Mouse (Mus musculus) cortical plate, adult 2 months (tissue): ENCODE measurements at regions not wholly inside any gene's neighbourhood (a gene's known extent, or its start where the extent isn't known, plus 50 kb on each side); places are given as distances from the start of the nearest gene placed in this dataset.

ENCODE experiments used
- H3K27ac ChIP-seq: fragments of 200-500 bp; 2 replicates; pipeline ENCODE4 v1.5.1; 2012; ENCODE audit warnings: low read length, control low read depth, inconsistent platforms; ENCODE audit not compliant: insufficient read depth
- H3K4me1 ChIP-seq: fragments of 200-500 bp; 2 replicates; pipeline ENCODE4 v1.6.1; 2011; ENCODE audit warnings: low read length; ENCODE audit not compliant: control insufficient read depth, insufficient read depth
- H3K4me3 ChIP-seq: fragments of 200-500 bp; 2 replicates; pipeline ENCODE4 v1.5.1; 2011; ENCODE audit warnings: mild to moderate bottlenecking, low read length, control low read depth; ENCODE audit not compliant: insufficient read depth
- CTCF ChIP-seq: fragments of 200-500 bp; IDR thresholded peaks from 2 replicates; pipeline ENCODE4 v1.5.1; 2011; ENCODE audit warnings: mild to moderate bottlenecking, control low read depth, low read length; ENCODE audit not compliant: insufficient read depth; ENCODE audit errors: extremely low read depth
- POLR2A ChIP-seq: fragments of 200-500 bp; IDR thresholded peaks from 2 replicates; pipeline ENCODE4 v1.6.1; 2011; ENCODE audit warnings: mild to moderate bottlenecking, low read length, control low read depth; ENCODE audit not compliant: insufficient read depth; ENCODE audit errors: extremely low read depth

GRCm38 (mm10) chr4:24154418-24154817, 341.8 kb upstream of the Mms22l start:
- no peaks in the 10 kb centered on the region; the same call in 1 of the 2 replicates for H3K4me1 ChIP-seq
- H3K4me3 ChIP-seq, result no peak overlapping the region
- TF ChIP-seq POLR2A, result no peak
- TF ChIP-seq CTCF, result peak; percentile 93
- no peak overlapping the region for H3K27ac ChIP-seq

GRCm38 (mm10) chr4:24173750-24174149, 322.5 kb upstream of the Mms22l start:
- Histone ChIP-seq H3K4me3 (no peak overlapping the region), H3K4me1 (no peaks in the 10 kb centered on the region), H3K27ac (no peak overlapping the region)
- no peak for TF ChIP-seq CTCF
- TF ChIP-seq POLR2A, result no peak

- TF ChIP-seq POLR2A (no peak), CTCF (no peak)
- H3K4me1 ChIP-seq, result no peaks in the 10 kb centered on the region
- H3K27ac ChIP-seq, result no peak overlapping the region; the same call in 1 of the 2 replicates
- no peak overlapping the region for H3K4me3 ChIP-seq
Observed at GRCm38 (mm10) chr4:24213262-24214036, 282.8 kb upstream of the Mms22l start.

- no peak for TF ChIP-seq CTCF
- TF ChIP-seq POLR2A, result no peak
- Histone ChIP-seq H3K4me1 (no peaks in the 10 kb centered on the region), H3K4me3 (no peak overlapping the region), H3K27ac (no peak overlapping the region)
Observed at GRCm38 (mm10) chr4:24214037-24214362, 282.3 kb upstream of the Mms22l start.

- Histone ChIP-seq H3K4me1 (no peaks in the 10 kb centered on the region), H3K4me3 (no peak overlapping the region), H3K27ac (no peak overlapping the region)
- no peak for TF ChIP-seq POLR2A
- no peak for TF ChIP-seq CTCF
Observed at GRCm38 (mm10) chr4:24218383-24218934, 277.8 kb upstream of the Mms22l start.

GRCm38 (mm10) chr4:24219074-24219497, 277.2 kb upstream of the Mms22l start:
- no peaks in the 10 kb centered on the region for H3K4me1 ChIP-seq
- TF ChIP-seq POLR2A, result no peak
- no peak for TF ChIP-seq CTCF
- no peak overlapping the region for H3K27ac ChIP-seq
- H3K4me3 ChIP-seq, result no peak overlapping the region

- H3K4me1 ChIP-seq, result no peaks in the 10 kb centered on the region
- H3K27ac ChIP-seq, result no peak overlapping the region
- H3K4me3 ChIP-seq, result no peak overlapping the region
- TF ChIP-seq CTCF (no peak), POLR2A (no peak)
Observed at GRCm38 (mm10) chr4:24219583-24219982, 276.7 kb upstream of the Mms22l start.

- no peak overlapping the region for H3K4me3 ChIP-seq
- no peak overlapping the region for H3K27ac ChIP-seq
- H3K4me1 ChIP-seq, result no peaks in the 10 kb centered on the region
- no peak for TF ChIP-seq CTCF
- no peak for TF ChIP-seq POLR2A
Observed at GRCm38 (mm10) chr4:24245124-24245523, 251.1 kb upstream of the Mms22l start.

- no peak for TF ChIP-seq POLR2A
- TF ChIP-seq CTCF, result no peak
- Histone ChIP-seq H3K4me1 (no peaks in the 10 kb centered on the region), H3K27ac (no peak overlapping the region), H3K4me3 (no peak overlapping the region)
Observed at GRCm38 (mm10) chr4:24248142-24249054, 247.9 kb upstream of the Mms22l start.
